Mouse (Mus musculus) heart, embryonic 15.5 days (tissue): ENCODE results near the gene Scd2. TPM values are rescaled to one million over a fixed set of nuclear protein-coding genes. Genes with fewer than 3 reads are reported as not detected.

Source experiments
- ATAC-seq: fragments of 200-750 bp; cut with Nextera tagmentation; replicated peaks from 2 replicates; pipeline ENCODE4 v1.8.0; 2017; ENCODE audit warnings: low read depth, moderate TSS enrichment; ENCODE audit not compliant: insufficient number of reproducible peaks, insufficient read depth, low FRiP score
- H3K27ac ChIP-seq: fragments of 300-500 bp; sonication (generic); 2 replicates; pipeline ENCODE4 v1.5.1; 2015; ENCODE audit warnings: mild to moderate bottlenecking, inconsistent platforms
- H3K27me3 ChIP-seq: fragments of 300-500 bp; sonication (generic); 2 replicates; pipeline ENCODE4 v1.6.1; 2015; ENCODE audit warnings: inconsistent platforms
- H3K36me3 ChIP-seq: fragments of 300-500 bp; sonication (generic); 2 replicates; pipeline ENCODE4 v1.6.1; 2015; ENCODE audit warnings: mild to moderate bottlenecking, inconsistent platforms
- H3K4me1 ChIP-seq: fragments of 300-500 bp; sonication (generic); replicated peaks from 2 replicates; pipeline ENCODE4 v1.6.1; 2015; ENCODE audit warnings: inconsistent platforms
- H3K4me2 ChIP-seq: fragments of 300-500 bp; sonication (generic); 2 replicates; pipeline ENCODE4 v1.6.1; 2015; ENCODE audit warnings: inconsistent platforms, mild to moderate bottlenecking, moderate library complexity
- H3K4me3 ChIP-seq: fragments of 300-500 bp; sonication (generic); 2 replicates; pipeline ENCODE4 v1.5.1; 2015; ENCODE audit warnings: mild to moderate bottlenecking, inconsistent platforms
- H3K9ac ChIP-seq: fragments of 300-500 bp; sonication (generic); 2 replicates; pipeline ENCODE4 v1.6.1; 2015; ENCODE audit warnings: mild to moderate bottlenecking, inconsistent platforms
- H3K9me3 ChIP-seq: fragments of 300-500 bp; sonication (generic); replicated peaks from 2 replicates; pipeline ENCODE4 v1.6.1; 2016; ENCODE audit warnings: inconsistent platforms
- WGBS: fragments of 180-500 bp; shearing (Covaris S2); methylation state at CpG from one replicate; pipeline ENCODE4 v1.1.7; 2015; ENCODE audit warnings: mixed read lengths; 5-methylcytosine and 5-hydroxymethylcytosine counted together
- polyA plus RNA-seq: library from polyadenylated mRNA; unstranded; fragments of >200 nt; fragmentation: Nextera tagmentation; extraction: Ambion mirVana; gene quantifications from 2 replicates; pipeline ENCODE4 v1.2.1, GENCODE M21; 2015

Gene Scd2
- polyA plus RNA-seq, 1 experiment from 2014 or later = 131 TPM

GRCm38 (mm10) chr19:44287415-44288110, 5.9 kb upstream of the Scd2 start:
- H3K9ac ChIP-seq = no peak overlapping the region
- no peaks in the 10 kb centered on the region for H3K9me3 ChIP-seq
- H3K36me3 ChIP-seq = no peaks in the 10 kb centered on the region
- H3K4me3 ChIP-seq = no peak overlapping the region
- H3K4me1 ChIP-seq = peaks cover 54% of the 10 kb centered on the region
- ATAC-seq = no peak
- WGBS = 49% methylated on average over 11 of the region's 11 CpGs
- H3K27ac ChIP-seq = 0 out of 2 replicates have a peak overlapping the region, but pooled peaks have one; percentile 20
- no peak overlapping the region for H3K4me2 ChIP-seq
- H3K27me3 ChIP-seq = no peaks in the 10 kb centered on the region

- Histone ChIP-seq H3K27ac (peak overlapping the region; percentile 99), H3K4me3 (no peak overlapping the region), H3K4me1 (peaks cover 52% of the 10 kb centered on the region), H3K4me2 (peak overlapping the region; percentile 94), H3K27me3 (no peaks in the 10 kb centered on the region), H3K36me3 (peaks cover 8% of the 10 kb centered on the region; the same call in 1 of the 2 replicates), H3K9ac (0 out of 2 replicates have a peak overlapping the region, but pooled peaks have one; percentile 63), H3K9me3 (no peaks in the 10 kb centered on the region)
- 84% methylated on average over 2 of the region's 2 CpGs for WGBS
- ATAC-seq = no peak
These were observed 1.4 kb upstream of the Scd2 start for GRCm38 (mm10) chr19:44292083-44292482.

- Histone ChIP-seq H3K27me3 (no peaks in the 10 kb centered on the region), H3K4me2 (peak overlapping the region; percentile 94), H3K36me3 (peaks cover 8% of the 10 kb centered on the region; the same call in 1 of the 2 replicates), H3K27ac (peak overlapping the region; percentile 99), H3K4me3 (peak overlapping the region; percentile 80), H3K9ac (peak overlapping the region; percentile 63), H3K9me3 (no peaks in the 10 kb centered on the region), H3K4me1 (peaks cover 53% of the 10 kb centered on the region)
- ATAC-seq = no peak
- WGBS = 49% methylated on average over 3 of the region's 3 CpGs
These were observed 991 bp upstream of the Scd2 start for GRCm38 (mm10) chr19:44292483-44292882.

- Histone ChIP-seq H3K27ac (peak overlapping the region; percentile 99), H3K4me2 (peak overlapping the region; percentile 94), H3K9me3 (no peaks in the 10 kb centered on the region), H3K4me1 (peaks cover 62% of the 10 kb centered on the region), H3K9ac (peak overlapping the region; percentile 84), H3K27me3 (no peaks in the 10 kb centered on the region), H3K36me3 (peaks cover 20% of the 10 kb centered on the region), H3K4me3 (peak overlapping the region; percentile 80)
- peak; percentile 93 for ATAC-seq
- under 1% methylated on average over 31 of the region's 31 CpGs for WGBS
These were observed 486 bp downstream of the Scd2 start for GRCm38 (mm10) chr19:44293769-44294551.

- Histone ChIP-seq H3K27ac (peak overlapping the region; percentile 99), H3K9ac (peak overlapping the region; percentile 84), H3K4me1 (peaks cover 68% of the 10 kb centered on the region), H3K9me3 (no peaks in the 10 kb centered on the region), H3K4me2 (peak overlapping the region; percentile 94), H3K27me3 (no peaks in the 10 kb centered on the region), H3K4me3 (peak overlapping the region; percentile 80), H3K36me3 (peaks cover 25% of the 10 kb centered on the region)
- 1% methylated on average over 14 of the region's 14 CpGs for WGBS
- ATAC-seq = peak; percentile 61; the same call in 1 of the 2 replicates
These were observed 1.1 kb downstream of the Scd2 start for GRCm38 (mm10) chr19:44294588-44295041.

GRCm38 (mm10) chr19:44295251-44295650, 1.8 kb downstream of the Scd2 start:
- peaks cover 74% of the 10 kb centered on the region for H3K4me1 ChIP-seq
- peak overlapping the region; percentile 94 for H3K4me2 ChIP-seq
- H3K36me3 ChIP-seq = peaks cover 31% of the 10 kb centered on the region
- H3K27ac ChIP-seq = peak overlapping the region; percentile 99
- H3K4me3 ChIP-seq = peak overlapping the region; percentile 80
- peak overlapping the region; percentile 70 for H3K9ac ChIP-seq
- no peaks in the 10 kb centered on the region for H3K27me3 ChIP-seq
- no peaks in the 10 kb centered on the region for H3K9me3 ChIP-seq
- no peak for ATAC-seq
- 8% methylated on average over 3 of the region's 3 CpGs for WGBS

- peaks cover 79% of the 10 kb centered on the region for H3K4me1 ChIP-seq
- peaks cover 36% of the 10 kb centered on the region for H3K36me3 ChIP-seq
- WGBS = 8% methylated on average over 4 of the region's 4 CpGs
- H3K27me3 ChIP-seq = no peaks in the 10 kb centered on the region
- H3K9me3 ChIP-seq = no peaks in the 10 kb centered on the region
- peak overlapping the region; percentile 70 for H3K9ac ChIP-seq
- peak overlapping the region; percentile 94 for H3K4me2 ChIP-seq
- H3K27ac ChIP-seq = peak overlapping the region; percentile 99
- H3K4me3 ChIP-seq = peak overlapping the region; percentile 80
- ATAC-seq = no peak
These were observed 2.3 kb downstream of the Scd2 start for GRCm38 (mm10) chr19:44295741-44296140.

- Histone ChIP-seq H3K4me2 (peak overlapping the region; percentile 94), H3K36me3 (peaks cover 41% of the 10 kb centered on the region), H3K9me3 (no peaks in the 10 kb centered on the region), H3K27me3 (no peaks in the 10 kb centered on the region), H3K4me1 (peaks cover 83% of the 10 kb centered on the region), H3K9ac (peak overlapping the region; percentile 51), H3K4me3 (peak overlapping the region; percentile 80), H3K27ac (0 out of 2 replicates have a peak overlapping the region, but pooled peaks have one; percentile 3)
- WGBS = 43% methylated on average over 7 of the region's 7 CpGs
- no peak for ATAC-seq
These were observed 2.7 kb downstream of the Scd2 start for GRCm38 (mm10) chr19:44296186-44296585.

GRCm38 (mm10) chr19:44297068-44297760, 3.7 kb downstream of the Scd2 start:
- H3K9ac ChIP-seq = peak overlapping the region; percentile 51
- H3K4me3 ChIP-seq = peak overlapping the region; percentile 80
- peak overlapping the region; percentile 3; the same call in 1 of the 2 replicates for H3K27ac ChIP-seq
- peaks cover 80% of the 10 kb centered on the region for H3K4me1 ChIP-seq
- 52% methylated on average over 8 of the region's 8 CpGs for WGBS
- H3K4me2 ChIP-seq = peak overlapping the region; percentile 94
- H3K27me3 ChIP-seq = no peaks in the 10 kb centered on the region
- peaks cover 50% of the 10 kb centered on the region for H3K36me3 ChIP-seq
- no peak for ATAC-seq
- H3K9me3 ChIP-seq = no peaks in the 10 kb centered on the region

- Histone ChIP-seq H3K4me2 (peak overlapping the region; percentile 94), H3K9me3 (no peaks in the 10 kb centered on the region), H3K27ac (no peak overlapping the region), H3K36me3 (peaks cover 57% of the 10 kb centered on the region), H3K9ac (no peak overlapping the region), H3K4me1 (peaks cover 76% of the 10 kb centered on the region), H3K4me3 (peak overlapping the region; percentile 80), H3K27me3 (no peaks in the 10 kb centered on the region)
- no peak for ATAC-seq
- 76% methylated on average over 9 of the region's 9 CpGs for WGBS
These were observed 4.4 kb downstream of the Scd2 start for GRCm38 (mm10) chr19:44297862-44298261.

GRCm38 (mm10) chr19:44299078-44299477, 5.6 kb downstream of the Scd2 start:
- 0 out of 2 replicates have a peak overlapping the region, but pooled peaks have one; percentile 80 for H3K4me3 ChIP-seq
- whole genome bisulfite sequencing = 84% methylated on average over 9 of the region's 9 CpGs
- H3K9ac ChIP-seq = no peak overlapping the region
- ATAC-seq = no peak
- no peaks in the 10 kb centered on the region for H3K27me3 ChIP-seq
- H3K9me3 ChIP-seq = no peaks in the 10 kb centered on the region
- H3K4me1 ChIP-seq = peaks cover 76% of the 10 kb centered on the region
- H3K36me3 ChIP-seq = peaks cover 66% of the 10 kb centered on the region
- H3K4me2 ChIP-seq = peak overlapping the region; percentile 94
- no peak overlapping the region for H3K27ac ChIP-seq
